Mouse (Mus musculus): ENCODE data around the gene Eps15l1. TPM values are rescaled to one million over a fixed set of nuclear protein-coding genes. Genes with fewer than 3 reads are reported as not detected.

Gene Eps15l1
- polyA plus RNA-seq, 1 experiment: 11.9 TPM

DNA sequence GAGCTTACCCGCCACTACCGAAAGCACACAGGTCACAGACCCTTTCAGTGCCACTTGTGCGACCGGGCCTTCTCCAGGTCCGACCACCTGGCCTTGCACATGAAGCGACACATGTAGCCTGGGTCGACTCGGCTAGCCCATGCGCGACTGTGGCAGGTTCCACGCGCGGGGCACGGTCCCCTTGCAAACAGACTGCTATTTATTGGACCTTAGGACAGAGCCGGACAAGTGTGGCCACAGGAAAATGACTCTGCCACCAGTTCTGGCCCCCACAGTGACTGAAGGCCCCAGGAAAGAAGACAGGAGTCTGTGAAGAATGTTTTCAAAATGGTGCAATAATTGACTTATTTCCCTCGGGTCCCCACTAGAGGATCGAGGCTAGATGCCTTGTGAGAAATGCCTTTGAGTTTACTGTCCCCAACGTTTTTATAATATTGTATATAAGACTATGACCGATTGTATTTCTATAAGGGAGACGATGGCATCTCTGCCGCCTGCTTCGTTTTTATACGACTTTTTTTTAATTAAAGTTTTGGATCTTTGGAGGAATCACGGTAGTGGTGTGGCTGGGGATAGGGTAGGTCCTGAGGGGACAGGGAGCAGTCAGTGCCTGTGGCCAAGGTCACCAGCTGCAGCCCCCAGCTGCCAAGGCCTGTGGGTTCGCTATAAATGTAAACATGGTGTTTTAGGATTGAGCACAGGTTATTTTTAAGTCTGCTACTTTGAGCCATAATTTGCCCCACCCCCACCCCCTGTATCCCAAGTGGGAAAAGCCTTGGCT lies 100.3 kb downstream of the Eps15l1 start:
- TF ChIP-seq POLR2A (IDR thresholded peaks at IDR 0.05; ENCODE audit: control insufficient read depth, low read depth, low read length) (no peak), CTCF (IDR thresholded peaks at IDR 0.05; ENCODE audit: control insufficient read depth, insufficient read depth, insufficient replicate concordance, low read depth, low read length) (no peak)
- Histone ChIP-seq H3K36me3 (ENCODE audit: control insufficient read depth, insufficient read depth, low read length) (no peaks in the 10 kb centered on the region), H3K27ac (ENCODE audit: control insufficient read depth, insufficient read depth, low read depth, low read length) (no peak overlapping the region), H3K4me3 (ENCODE audit: control insufficient read depth, low read depth, low read length) (peak overlapping the region; percentile 96), H3K4me1 (ENCODE audit: control insufficient read depth, insufficient read depth, low read length) (peaks cover 18% of the 10 kb centered on the region), H3K27me3 (ENCODE audit: control insufficient read depth, insufficient read depth, low read length) (no peaks in the 10 kb centered on the region)

DNA sequence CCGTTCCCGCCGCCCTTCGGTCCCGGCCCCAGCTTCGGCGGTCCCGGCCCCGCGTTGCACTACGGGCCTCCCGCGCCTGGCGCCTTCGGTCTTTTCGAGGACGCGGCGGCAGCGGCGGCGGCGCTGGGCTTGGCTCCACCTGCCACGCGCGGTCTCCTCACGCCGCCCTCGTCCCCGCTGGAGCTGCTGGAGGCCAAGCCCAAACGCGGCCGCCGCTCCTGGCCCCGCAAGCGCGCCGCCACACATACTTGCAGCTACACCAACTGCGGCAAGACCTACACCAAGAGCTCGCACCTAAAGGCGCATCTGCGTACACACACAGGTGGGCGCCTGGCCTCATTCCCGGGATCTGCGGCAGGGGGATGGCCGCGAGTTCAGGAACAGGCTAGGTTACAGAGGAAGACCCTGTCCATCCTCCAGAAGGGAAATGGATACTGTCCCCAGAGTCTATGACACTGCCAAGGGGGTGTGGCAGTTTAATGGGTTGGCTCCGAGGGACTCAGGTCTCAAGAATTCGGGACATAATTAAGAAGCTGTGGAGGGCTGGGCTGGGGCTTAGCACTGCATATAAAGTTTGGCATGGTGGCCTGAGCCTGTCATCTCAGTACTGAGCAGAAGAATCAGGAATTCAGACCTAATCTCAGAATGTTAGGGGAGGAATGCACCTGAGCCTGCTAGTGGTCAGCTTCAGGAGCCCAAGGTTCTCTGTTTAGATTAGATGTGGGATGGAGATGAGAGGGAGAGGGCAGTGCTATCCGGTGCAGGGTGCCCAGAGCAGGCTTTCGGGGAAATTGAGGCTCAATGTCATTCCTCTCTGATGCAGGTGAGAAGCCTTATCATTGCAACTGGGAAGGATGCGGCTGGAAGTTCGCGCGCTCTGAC lies 101.1 kb downstream of the Eps15l1 start:
- H3K27me3 ChIP-seq (ENCODE audit: control insufficient read depth, insufficient read depth, low read length): no peaks in the 10 kb centered on the region
- peak overlapping the region; percentile 96 for H3K4me3 ChIP-seq (ENCODE audit: control insufficient read depth, low read depth, low read length)
- TF ChIP-seq POLR2A (IDR thresholded peaks at IDR 0.05; ENCODE audit: control insufficient read depth, low read depth, low read length) (no peak), CTCF (IDR thresholded peaks at IDR 0.05; ENCODE audit: control insufficient read depth, insufficient read depth, insufficient replicate concordance, low read depth, low read length) (no peak)
- H3K36me3 ChIP-seq (ENCODE audit: control insufficient read depth, insufficient read depth, low read length): no peaks in the 10 kb centered on the region
- peaks cover 18% of the 10 kb centered on the region for H3K4me1 ChIP-seq (ENCODE audit: control insufficient read depth, insufficient read depth, low read length)
- no peak overlapping the region for H3K27ac ChIP-seq (ENCODE audit: control insufficient read depth, insufficient read depth, low read depth, low read length)

DNA sequence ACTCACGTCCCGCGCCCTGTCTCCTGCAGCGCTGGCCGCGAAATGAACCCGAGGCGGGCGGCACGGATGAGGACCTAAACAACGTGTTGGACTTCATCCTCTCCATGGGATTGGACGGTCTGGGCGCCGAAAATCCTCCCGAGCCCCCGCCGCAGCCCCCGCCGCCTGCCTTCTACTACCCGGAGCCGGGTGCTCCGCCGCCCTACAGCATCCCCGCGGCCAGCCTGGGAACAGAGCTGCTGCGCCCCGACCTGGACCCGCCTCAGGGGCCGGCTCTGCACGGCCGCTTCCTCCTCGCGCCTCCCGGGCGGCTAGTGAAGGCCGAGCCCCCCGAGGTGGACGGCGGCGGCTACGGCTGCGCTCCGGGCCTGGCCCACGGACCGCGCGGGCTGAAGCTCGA lies 101.9 kb downstream of the Eps15l1 start:
- peaks cover 18% of the 10 kb centered on the region for H3K4me1 ChIP-seq (ENCODE audit: control insufficient read depth, insufficient read depth, low read length)
- H3K4me3 ChIP-seq (ENCODE audit: control insufficient read depth, low read depth, low read length): peak overlapping the region; percentile 96
- H3K27me3 ChIP-seq (ENCODE audit: control insufficient read depth, insufficient read depth, low read length): no peaks in the 10 kb centered on the region
- H3K27ac ChIP-seq (ENCODE audit: control insufficient read depth, insufficient read depth, low read depth, low read length): peak overlapping the region; percentile 65
- no peaks in the 10 kb centered on the region for H3K36me3 ChIP-seq (ENCODE audit: control insufficient read depth, insufficient read depth, low read length)
- no peak for TF ChIP-seq CTCF (IDR thresholded peaks at IDR 0.05; ENCODE audit: control insufficient read depth, insufficient read depth, insufficient replicate concordance, low read depth, low read length)
- TF ChIP-seq POLR2A (IDR thresholded peaks at IDR 0.05; ENCODE audit: control insufficient read depth, low read depth, low read length): no peak

DNA sequence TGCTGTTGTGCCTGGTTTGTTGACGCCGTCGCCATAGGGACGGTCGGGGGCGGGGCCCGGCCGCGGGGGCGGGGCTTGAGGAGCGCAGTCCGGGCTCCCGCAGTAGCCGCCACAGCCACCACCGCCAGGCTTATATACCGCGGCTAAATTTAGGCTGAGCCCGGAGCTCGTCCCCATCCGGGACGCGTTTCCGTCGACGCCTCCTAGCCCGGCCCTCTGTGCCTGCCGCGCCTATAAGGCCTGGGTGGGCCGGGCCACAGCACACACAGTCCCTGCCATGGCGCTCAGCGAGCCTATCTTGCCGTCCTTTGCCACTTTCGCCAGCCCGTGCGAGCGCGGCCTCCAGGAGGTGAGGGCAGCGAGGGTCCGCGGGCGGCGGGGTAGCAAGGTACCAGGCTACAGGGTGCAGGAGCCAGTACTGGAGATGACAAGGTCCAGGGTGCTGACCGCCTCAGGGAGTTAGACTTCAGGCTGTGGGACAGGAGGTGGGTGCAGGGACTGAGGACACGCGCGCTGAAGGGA lies 102.4 kb downstream of the Eps15l1 start, which contains the start of gene Klf2:
Gene Klf2 (plus strand): TSS at position 233 of the 522 bp plus-strand sequence.
- Histone ChIP-seq H3K27ac (ENCODE audit: control insufficient read depth, insufficient read depth, low read depth, low read length) (peak within 1 kb of the TSS; percentile 65), H3K36me3 (ENCODE audit: control insufficient read depth, insufficient read depth, low read length) (no peaks in the 10 kb centered on the region), H3K27me3 (ENCODE audit: control insufficient read depth, insufficient read depth, low read length) (no peaks in the 10 kb centered on the region), H3K4me3 (ENCODE audit: control insufficient read depth, low read depth, low read length) (peak within 1 kb of the TSS; percentile 96), H3K4me1 (ENCODE audit: control insufficient read depth, insufficient read depth, low read length) (peaks cover 18% of the 10 kb centered on the region)
- TF ChIP-seq CTCF (IDR thresholded peaks at IDR 0.05; ENCODE audit: control insufficient read depth, insufficient read depth, insufficient replicate concordance, low read depth, low read length) (no peak), POLR2A (IDR thresholded peaks at IDR 0.05; ENCODE audit: control insufficient read depth, low read depth, low read length) (peak; percentile 92)

DNA sequence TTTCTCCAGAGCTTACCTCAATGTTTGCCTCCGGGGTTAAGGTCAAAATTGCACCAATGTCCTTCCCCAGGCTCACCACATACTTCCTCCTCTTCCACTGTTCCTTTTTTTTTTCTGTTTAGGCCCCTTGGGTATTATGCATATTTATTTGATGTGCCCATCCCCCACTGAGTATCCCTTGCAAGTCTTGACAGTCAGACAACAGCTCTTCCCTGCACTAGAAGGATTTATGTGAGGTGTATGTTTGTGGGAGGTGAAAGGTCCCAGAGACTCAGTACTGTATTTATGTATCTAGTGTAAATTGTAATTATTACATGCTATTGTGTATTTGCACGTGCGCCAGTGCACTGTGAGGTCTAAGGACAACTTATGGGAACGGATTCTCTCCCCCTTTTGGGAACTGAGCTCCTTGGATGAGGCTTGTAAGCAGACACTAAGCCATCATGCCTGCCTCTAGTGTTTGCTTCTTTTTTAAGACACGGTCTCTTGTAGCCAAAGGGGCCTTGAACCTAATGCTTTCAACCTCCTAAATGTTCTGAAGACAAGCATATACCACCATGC lies 103.4 kb downstream of the Eps15l1 start:
- Histone ChIP-seq H3K4me1 (ENCODE audit: control insufficient read depth, insufficient read depth, low read length) (peaks cover 18% of the 10 kb centered on the region), H3K27me3 (ENCODE audit: control insufficient read depth, insufficient read depth, low read length) (no peaks in the 10 kb centered on the region), H3K4me3 (ENCODE audit: control insufficient read depth, low read depth, low read length) (peak overlapping the region; percentile 90), H3K27ac (ENCODE audit: control insufficient read depth, insufficient read depth, low read depth, low read length) (no peak overlapping the region), H3K36me3 (ENCODE audit: control insufficient read depth, insufficient read depth, low read length) (no peaks in the 10 kb centered on the region)
- TF ChIP-seq CTCF (IDR thresholded peaks at IDR 0.05; ENCODE audit: control insufficient read depth, insufficient read depth, insufficient replicate concordance, low read depth, low read length) (no peak), POLR2A (IDR thresholded peaks at IDR 0.05; ENCODE audit: control insufficient read depth, low read depth, low read length) (no peak)

DNA sequence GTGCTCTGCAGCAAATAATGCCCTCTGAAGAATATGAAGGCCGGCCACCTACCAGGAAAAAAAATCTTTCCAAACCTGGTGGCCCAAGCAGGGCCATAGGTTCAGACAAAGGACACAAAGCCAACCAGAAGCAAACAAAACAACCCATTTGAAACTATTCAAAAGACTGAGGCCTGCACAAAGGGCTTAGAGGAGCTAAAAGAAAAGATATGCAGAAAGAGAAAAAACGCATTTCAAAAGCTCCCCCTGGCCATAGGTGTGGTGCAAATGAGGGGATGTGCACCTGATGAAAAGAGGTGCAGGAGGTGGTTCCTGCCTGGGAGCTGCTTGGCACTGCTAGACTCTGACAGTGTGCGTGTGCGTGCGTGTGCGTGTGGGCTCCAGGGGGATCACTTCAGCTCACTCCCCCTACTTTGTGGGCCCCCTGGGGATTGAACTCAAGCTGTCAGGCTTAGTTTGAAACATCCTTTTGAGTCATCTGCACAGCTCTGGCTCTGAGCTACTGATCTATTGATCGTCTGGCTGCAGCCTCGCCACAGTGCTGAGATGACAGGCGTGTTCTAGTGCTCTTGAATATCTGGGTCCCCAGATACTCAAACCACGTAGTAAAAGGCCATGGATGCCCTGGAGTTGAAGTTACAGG lies 105.1 kb downstream of the Eps15l1 start:
- TF ChIP-seq CTCF (IDR thresholded peaks at IDR 0.05; ENCODE audit: control insufficient read depth, insufficient read depth, insufficient replicate concordance, low read depth, low read length) (no peak), POLR2A (IDR thresholded peaks at IDR 0.05; ENCODE audit: control insufficient read depth, low read depth, low read length) (no peak)
- Histone ChIP-seq H3K4me1 (ENCODE audit: control insufficient read depth, insufficient read depth, low read length) (peaks cover 12% of the 10 kb centered on the region), H3K36me3 (ENCODE audit: control insufficient read depth, insufficient read depth, low read length) (no peaks in the 10 kb centered on the region), H3K4me3 (ENCODE audit: control insufficient read depth, low read depth, low read length) (peak overlapping the region; percentile 90), H3K27me3 (ENCODE audit: control insufficient read depth, insufficient read depth, low read length) (no peaks in the 10 kb centered on the region), H3K27ac (ENCODE audit: control insufficient read depth, insufficient read depth, low read depth, low read length) (no peak overlapping the region)

Data from testis, adult 2 months (tissue).